9 mouse cellular contexts compared by ENCODE assay signal in genomic region chr1:104944470-104945109, GRCm38 (mm10).
DNase-seq lines count a peak whose midpoint lies in the region; ATAC-seq lines count a peak whose summit lies in the region.
"Had no signal": no experiment of that assay in that cellular context is flagged by ENCODE, and none has a peak within 500 bp of the region (broad histone marks: within the 10 kb centered on the region; RNA-seq: fewer than 3 reads in every experiment).

No protein-coding gene starts in this region.

- H3K27me3 ChIP-seq in midbrain, embryonic 13.5 days = no peaks in the 10 kb centered on the region

- H3K36me3 ChIP-seq in midbrain, embryonic 13.5 days = no peaks in the 10 kb centered on the region

- no peak overlapping the region for H3K27ac ChIP-seq in midbrain, embryonic 13.5 days

- no peaks in the 10 kb centered on the region for H3K4me1 ChIP-seq in midbrain, embryonic 13.5 days (replicated peaks)

- H3K4me2 ChIP-seq in midbrain, embryonic 13.5 days (replicated peaks) = no peak overlapping the region

- ATAC-seq in midbrain, embryonic 13.5 days = peak; percentile 95

- H3K9me3 ChIP-seq in midbrain, embryonic 13.5 days = no peaks in the 10 kb centered on the region

- no peak overlapping the region for H3K4me3 ChIP-seq in midbrain, embryonic 13.5 days (replicated peaks)
- H3K4me3 ChIP-seq: myocyte had no signal

- 5% methylated on average over 2 of the region's 2 CpGs for WGBS in midbrain, embryonic 13.5 days

- peak; percentile 16 for DNase-seq in ovary, postnatal 14 days (ENCODE audit: low spot score)
- no peak for DNase-seq in ovary, postnatal 10 days (ENCODE audit: low spot score)
- DNase-seq in cerebellum, postnatal 36 days = peak; percentile 36 to 47
- DNase-seq in frontal cortex, postnatal 25 days (ENCODE audit: low spot score in 2 of 2) = peak; percentile 8 to 32
- DNase-seq in layer of hippocampus, adult 11-12 months (ENCODE audit: low spot score) = peak; percentile 62
- DNase-seq in spleen, postnatal 10 days (ENCODE audit: low spot score in 2 of 2) = no peak
- DNase-seq in spleen, adult 12 weeks (ENCODE audit: low spot score) = no peak

- no peak overlapping the region for H3K9ac ChIP-seq in midbrain, embryonic 13.5 days (replicated peaks)

Comparison
In these comparisons a context has a peak if more than half of its experiments do, and no peak if none do; other contexts are left out.
1. DNase-seq: peak in ovary, postnatal 14 days (single experiment), cerebellum, postnatal 36 days (2 of 2), frontal cortex, postnatal 25 days (2 of 2) and layer of hippocampus, adult 11-12 months (single experiment); none in ovary, postnatal 10 days (single experiment), spleen, postnatal 10 days (0 of 2) and spleen, adult 12 weeks (single experiment).